Mouse (Mus musculus) kidney, embryonic 15.5 days (tissue): ENCODE results near the gene Rpl39. TPM values are rescaled to one million over a fixed set of nuclear protein-coding genes. Genes with fewer than 3 reads are reported as not detected.

ENCODE experiments used
- ATAC-seq: fragments of 200-750 bp; cut with Nextera tagmentation; replicated peaks from 2 replicates; pipeline ENCODE4 v1.8.0; 2017; ENCODE audit warnings: moderate TSS enrichment; ENCODE audit not compliant: low FRiP score
- H3K27ac ChIP-seq: fragments of 300-500 bp; sonication (generic); 2 replicates; pipeline ENCODE4 v1.5.1; 2015; ENCODE audit warnings: mild to moderate bottlenecking, inconsistent platforms
- H3K27me3 ChIP-seq: fragments of 300-500 bp; sonication (generic); 2 replicates; pipeline ENCODE4 v1.6.1; 2015; ENCODE audit warnings: inconsistent platforms
- H3K36me3 ChIP-seq: fragments of 300-500 bp; sonication (generic); 2 replicates; pipeline ENCODE4 v1.6.1; 2015; ENCODE audit warnings: inconsistent platforms
- H3K4me1 ChIP-seq: fragments of 300-500 bp; sonication (generic); 2 replicates; pipeline ENCODE4 v1.6.1; 2015; ENCODE audit warnings: inconsistent platforms
- H3K4me2 ChIP-seq: fragments of 300-500 bp; sonication (generic); 2 replicates; pipeline ENCODE4 v1.6.1; 2015; ENCODE audit warnings: moderate library complexity, mild to moderate bottlenecking, inconsistent platforms
- H3K4me3 ChIP-seq: fragments of 300-500 bp; sonication (generic); replicated peaks from 2 replicates; pipeline ENCODE4 v1.5.1; 2015; ENCODE audit warnings: mild to moderate bottlenecking, inconsistent platforms
- H3K9ac ChIP-seq: fragments of 300-500 bp; sonication (generic); 2 replicates; pipeline ENCODE4 v1.6.1; 2015; ENCODE audit warnings: mild to moderate bottlenecking, inconsistent platforms
- H3K9me3 ChIP-seq: fragments of 300-500 bp; sonication (generic); replicated peaks from 2 replicates; pipeline ENCODE4 v1.6.1; 2016; ENCODE audit warnings: inconsistent platforms
- WGBS: fragments of 180-500 bp; shearing (Covaris S2); methylation state at CpG from one replicate; pipeline ENCODE4 v1.1.7; 2015; ENCODE audit warnings: mixed read lengths; 5-methylcytosine and 5-hydroxymethylcytosine counted together
- polyA plus RNA-seq: library from polyadenylated mRNA; unstranded; fragments of >200 nt; fragmentation: Nextera tagmentation; extraction: Ambion mirVana; gene quantifications from 2 replicates; pipeline ENCODE4 v1.2.1, GENCODE M21; 2015

Gene Rpl39
- polyA plus RNA-seq, 1 experiment from 2014 or later, result 577 TPM

- WGBS, result 18% methylated on average over 70 of the region's 70 CpGs
- ATAC-seq, result peak; percentile 43; the same call in 1 of the 2 replicates
- peak overlapping the region; percentile 39 for H3K4me3 ChIP-seq
- peak overlapping the region; percentile 68 for H3K4me2 ChIP-seq
- peaks cover 75% of the 10 kb centered on the region for H3K27me3 ChIP-seq
- no peak overlapping the region for H3K9ac ChIP-seq
- no peaks in the 10 kb centered on the region for H3K9me3 ChIP-seq
- no peak overlapping the region for H3K27ac ChIP-seq
- H3K36me3 ChIP-seq, result no peaks in the 10 kb centered on the region
- H3K4me1 ChIP-seq, result peaks cover 13% of the 10 kb centered on the region
Observed at GRCm38 (mm10) chrX:37048890-37049823, 36.0 kb downstream of the Rpl39 start.

- Histone ChIP-seq H3K4me1 (peaks cover 13% of the 10 kb centered on the region), H3K9me3 (no peaks in the 10 kb centered on the region), H3K36me3 (no peaks in the 10 kb centered on the region), H3K9ac (no peak within 1 kb of the TSS), H3K4me3 (peak within 1 kb of the TSS; percentile 39), H3K27me3 (peaks cover 75% of the 10 kb centered on the region), H3K4me2 (peak within 1 kb of the TSS; percentile 68), H3K27ac (no peak within 1 kb of the TSS)
- peak; percentile 43 for ATAC-seq
- WGBS, result 11% methylated on average over 36 of the region's 38 CpGs
Observed at GRCm38 (mm10) chrX:37048066-37048889, 36.9 kb downstream of the Rpl39 start, which contains the start of gene Sowahd. Gene Sowahd (plus strand): TSS chrX:37048845.

DNA sequence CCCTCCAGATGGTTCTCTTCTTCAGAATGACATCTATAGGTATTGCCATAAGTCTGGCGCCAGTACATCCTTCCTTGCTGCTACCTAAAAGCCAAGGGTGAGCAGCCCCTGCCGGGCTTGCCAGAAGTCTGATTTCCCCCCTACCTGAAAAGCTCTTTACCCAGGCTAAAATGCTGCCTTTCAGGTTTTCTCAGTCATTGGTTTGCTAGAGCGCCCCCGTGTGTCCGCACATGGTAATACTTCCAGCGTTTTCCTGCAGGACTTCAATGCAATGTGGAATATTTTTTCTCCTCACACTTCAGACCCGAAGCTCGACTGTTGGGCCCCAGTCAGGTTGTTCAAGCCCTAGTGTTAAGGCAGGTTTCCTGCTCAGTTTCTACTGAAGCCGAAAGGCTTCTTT lies 42.5 kb downstream of the Rpl39 start:
- H3K9me3 ChIP-seq, result no peaks in the 10 kb centered on the region
- ATAC-seq, result no peak
- H3K27ac ChIP-seq, result no peak overlapping the region
- H3K4me3 ChIP-seq, result no peak overlapping the region
- 24% methylated on average over 9 of the region's 9 CpGs for WGBS
- H3K27me3 ChIP-seq, result peaks cover 20% of the 10 kb centered on the region
- H3K4me1 ChIP-seq, result no peaks in the 10 kb centered on the region
- H3K36me3 ChIP-seq, result no peaks in the 10 kb centered on the region
- H3K4me2 ChIP-seq, result no peak overlapping the region
- no peak overlapping the region for H3K9ac ChIP-seq

Other genes starting within 250 kb of the Rpl39 start
- gene Ube2a, start 211.5 kb downstream of the Rpl39 start, polyA plus RNA-seq, result 103 and 118 TPM in 2 replicates
- 30.9 and 32.9 TPM in 2 replicates for gene C330007P06Rik, start 211.3 kb downstream of the Rpl39 start, polyA plus RNA-seq
- 1.3 and 1.7 TPM in 2 replicates for gene Nkrf, start 182.5 kb downstream of the Rpl39 start, polyA plus RNA-seq
- gene Sept6, start 93.6 kb downstream of the Rpl39 start, polyA plus RNA-seq, result 21.9 and 23.7 TPM in 2 replicates
- not detected in 2 replicates for gene Sowahd, start 36.6 kb downstream of the Rpl39 start, polyA plus RNA-seq
- 23.9 and 24.5 TPM in 2 replicates for gene Upf3b, start 24.9 kb upstream of the Rpl39 start, polyA plus RNA-seq
- 16.0 and 17.5 TPM in 2 replicates for gene Nkap, start 41.4 kb upstream of the Rpl39 start, polyA plus RNA-seq
- gene Akap14, start 83.4 kb upstream of the Rpl39 start, polyA plus RNA-seq, result 0.12 TPM in 1 of 2 replicates, not detected in the other
- 432 and 490 TPM in 2 replicates for gene Ndufa1, start 105.8 kb upstream of the Rpl39 start, polyA plus RNA-seq
- gene Rnf113a1, start 105.8 kb upstream of the Rpl39 start, polyA plus RNA-seq, result 8.9 TPM in 2 replicates
- not detected in 2 replicates for gene Gm9, start 125.6 kb upstream of the Rpl39 start, polyA plus RNA-seq
- gene Rhox1, start 136.9 kb upstream of the Rpl39 start, polyA plus RNA-seq, result not detected in 2 replicates
- not detected in 2 replicates for gene Rhox2a, start 159.6 kb upstream of the Rpl39 start, polyA plus RNA-seq
- not detected in 2 replicates for gene Rhox3a, start 164.5 kb upstream of the Rpl39 start, polyA plus RNA-seq
- not detected in 2 replicates for gene Rhox4a, start 179.9 kb upstream of the Rpl39 start, polyA plus RNA-seq